Mouse (Mus musculus): ENCODE results near the gene Six2.
"Not testable (repeated sequence)": the region's sequence is repeated elsewhere in the genome, so short reads cannot be mapped to it uniquely, and the experiment has no call there.

Six2 gene

GRCm38 (mm10) chr17:85690323-85690968 is 2.4 kb upstream of the Six2 start:
- no peak for DNase-seq (ENCODE audit: low spot score in 2 of 2)

GRCm38 (mm10) chr17:85689807-85690319 is 1.8 kb upstream of the Six2 start:
- DNase-seq (ENCODE audit: low spot score in 2 of 2) = no peak

GRCm38 (mm10) chr17:85688911-85689806 is 1.1 kb upstream of the Six2 start:
- DNase-seq (ENCODE audit: low spot score in 2 of 2) = no peak

- no peak for DNase-seq (ENCODE audit: low spot score in 2 of 2)
These were observed 446 bp downstream of the Six2 start for GRCm38 (mm10) chr17:85687421-85688235.

GRCm38 (mm10) chr17:85686476-85687420 is 1.3 kb downstream of the Six2 start:
- no peak for DNase-seq (ENCODE audit: low spot score in 2 of 2)

- no peak for DNase-seq (ENCODE audit: low spot score in 2 of 2)
These were observed 2.3 kb downstream of the Six2 start for GRCm38 (mm10) chr17:85685689-85686281.

- DNase-seq (ENCODE audit: low spot score in 2 of 2) = no peak
These were observed 3.0 kb downstream of the Six2 start for GRCm38 (mm10) chr17:85684841-85685688.

- DNase-seq (ENCODE audit: low spot score in 2 of 2) = not testable (repeated sequence)
These were observed 3.6 kb downstream of the Six2 start for GRCm38 (mm10) chr17:85684436-85684835.

- no peak for DNase-seq (ENCODE audit: low spot score in 2 of 2)
These were observed 4.1 kb downstream of the Six2 start for GRCm38 (mm10) chr17:85683984-85684307.

GRCm38 (mm10) chr17:85683111-85683983 is 4.7 kb downstream of the Six2 start:
- DNase-seq (ENCODE audit: low spot score in 2 of 2) = no peak

- DNase-seq (ENCODE audit: low spot score in 2 of 2) = no peak
These were observed 5.8 kb downstream of the Six2 start for GRCm38 (mm10) chr17:85682181-85682710.

- DNase-seq (ENCODE audit: low spot score in 2 of 2) = no peak
These were observed 6.3 kb downstream of the Six2 start for GRCm38 (mm10) chr17:85681741-85682140.

GRCm38 (mm10) chr17:85680851-85681550 is 7.1 kb downstream of the Six2 start:
- no peak for DNase-seq (ENCODE audit: low spot score in 2 of 2)

GRCm38 (mm10) chr17:85680116-85680850 is 7.8 kb downstream of the Six2 start:
- no peak for DNase-seq (ENCODE audit: low spot score in 2 of 2)

GRCm38 (mm10) chr17:85679651-85680050 is 8.4 kb downstream of the Six2 start:
- no peak for DNase-seq (ENCODE audit: low spot score in 2 of 2)

- DNase-seq (ENCODE audit: low spot score in 2 of 2) = peak; percentile 34 to 36
These were observed 23.3 kb downstream of the Six2 start for GRCm38 (mm10) chr17:85664618-85665320.
